Mouse (Mus musculus): ENCODE results near the gene Gtf2ird2. TPM values are rescaled to one million over a fixed set of nuclear protein-coding genes. Genes with fewer than 3 reads are reported as not detected.
A peak's percentile ranks its signal among the peaks of the same experiment; 100 is the strongest.

Gene Gtf2ird2
- polyA plus RNA-seq, 1 experiment, result 9.7 TPM

- H3K27ac ChIP-seq (ENCODE audit: control insufficient read depth, insufficient read depth, low read length), result no peak overlapping the region
- no peak for DNase-seq
- peaks cover 70% of the 10 kb centered on the region for H3K36me3 ChIP-seq (ENCODE audit: control insufficient read depth, insufficient read depth, low read length)
- no peaks in the 10 kb centered on the region for H3K27me3 ChIP-seq (ENCODE audit: control insufficient read depth, insufficient read depth, low read length)
- no peak overlapping the region for H3K4me3 ChIP-seq (ENCODE audit: control insufficient read depth, insufficient read depth, low read length)
- peaks cover 8% of the 10 kb centered on the region; the same call in 1 of the 2 replicates for H3K4me1 ChIP-seq (replicated peaks; ENCODE audit: control insufficient read depth, insufficient read depth, low read length)
- WGBS, result 10% methylated on average over 4 of the region's 4 CpGs
- TF ChIP-seq POLR2A (IDR thresholded peaks at IDR 0.05; ENCODE audit: control insufficient read depth, extremely low read depth, insufficient read depth, low read length, poor library complexity), result no peak
- no peak for TF ChIP-seq CTCF (IDR thresholded peaks at IDR 0.05; ENCODE audit: borderline replicate concordance, control insufficient read depth, extremely low read depth, insufficient read depth, low read length, poor library complexity)
Measured at GRCm38 (mm10) chr5:134258395-134258794, 74.6 kb downstream of the Gtf2ird2 start.

- Histone ChIP-seq H3K27ac (ENCODE audit: control insufficient read depth, insufficient read depth, low read length) (no peak overlapping the region), H3K27me3 (ENCODE audit: control insufficient read depth, insufficient read depth, low read length) (no peaks in the 10 kb centered on the region), H3K36me3 (ENCODE audit: control insufficient read depth, insufficient read depth, low read length) (peaks cover 72% of the 10 kb centered on the region), H3K4me1 (replicated peaks; ENCODE audit: control insufficient read depth, insufficient read depth, low read length) (peaks cover 8% of the 10 kb centered on the region; the same call in 1 of the 2 replicates), H3K4me3 (ENCODE audit: control insufficient read depth, insufficient read depth, low read length) (no peak overlapping the region)
- WGBS, result 95% methylated on average over 2 of the region's 2 CpGs
- no peak for DNase-seq
- TF ChIP-seq POLR2A (IDR thresholded peaks at IDR 0.05; ENCODE audit: control insufficient read depth, extremely low read depth, insufficient read depth, low read length, poor library complexity) (no peak), CTCF (IDR thresholded peaks at IDR 0.05; ENCODE audit: borderline replicate concordance, control insufficient read depth, extremely low read depth, insufficient read depth, low read length, poor library complexity) (no peak)
Measured at GRCm38 (mm10) chr5:134258934-134259333, 75.1 kb downstream of the Gtf2ird2 start.

GRCm38 (mm10) chr5:134260001-134260636, 76.3 kb downstream of the Gtf2ird2 start:
- no peak for TF ChIP-seq POLR2A (IDR thresholded peaks at IDR 0.05; ENCODE audit: control insufficient read depth, extremely low read depth, insufficient read depth, low read length, poor library complexity)
- TF ChIP-seq CTCF (IDR thresholded peaks at IDR 0.05; ENCODE audit: borderline replicate concordance, control insufficient read depth, extremely low read depth, insufficient read depth, low read length, poor library complexity), result no peak
- Histone ChIP-seq H3K4me3 (ENCODE audit: control insufficient read depth, insufficient read depth, low read length) (no peak overlapping the region), H3K27me3 (ENCODE audit: control insufficient read depth, insufficient read depth, low read length) (no peaks in the 10 kb centered on the region), H3K36me3 (ENCODE audit: control insufficient read depth, insufficient read depth, low read length) (peaks cover 74% of the 10 kb centered on the region), H3K27ac (ENCODE audit: control insufficient read depth, insufficient read depth, low read length) (no peak overlapping the region), H3K4me1 (replicated peaks; ENCODE audit: control insufficient read depth, insufficient read depth, low read length) (peaks cover 8% of the 10 kb centered on the region; the same call in 1 of the 2 replicates)
- no peak for DNase-seq
- 97% methylated on average over 9 of the region's 9 CpGs for WGBS

GRCm38 (mm10) chr5:134265890-134266289, 82.1 kb downstream of the Gtf2ird2 start:
- H3K27me3 ChIP-seq (ENCODE audit: control insufficient read depth, insufficient read depth, low read length), result no peaks in the 10 kb centered on the region
- WGBS, result 65% methylated on average over 2 of the region's 2 CpGs
- H3K36me3 ChIP-seq (ENCODE audit: control insufficient read depth, insufficient read depth, low read length), result peaks cover 50% of the 10 kb centered on the region
- peaks cover 35% of the 10 kb centered on the region for H3K4me1 ChIP-seq (replicated peaks; ENCODE audit: control insufficient read depth, insufficient read depth, low read length)
- peak overlapping the region; percentile 84 for H3K27ac ChIP-seq (ENCODE audit: control insufficient read depth, insufficient read depth, low read length)
- DNase-seq, result no peak
- TF ChIP-seq CTCF (IDR thresholded peaks at IDR 0.05; ENCODE audit: borderline replicate concordance, control insufficient read depth, extremely low read depth, insufficient read depth, low read length, poor library complexity) (no peak), POLR2A (IDR thresholded peaks at IDR 0.05; ENCODE audit: control insufficient read depth, extremely low read depth, insufficient read depth, low read length, poor library complexity) (no peak)
- no peak overlapping the region for H3K4me3 ChIP-seq (ENCODE audit: control insufficient read depth, insufficient read depth, low read length)

- TF ChIP-seq CTCF (IDR thresholded peaks at IDR 0.05; ENCODE audit: borderline replicate concordance, control insufficient read depth, extremely low read depth, insufficient read depth, low read length, poor library complexity) (no peak), POLR2A (IDR thresholded peaks at IDR 0.05; ENCODE audit: control insufficient read depth, extremely low read depth, insufficient read depth, low read length, poor library complexity) (no peak; the same call in 1 of the 2 replicates)
- peaks cover 45% of the 10 kb centered on the region for H3K36me3 ChIP-seq (ENCODE audit: control insufficient read depth, insufficient read depth, low read length)
- H3K4me3 ChIP-seq (ENCODE audit: control insufficient read depth, insufficient read depth, low read length), result no peak overlapping the region
- 18% methylated on average over 18 of the region's 18 CpGs for WGBS
- peaks cover 39% of the 10 kb centered on the region for H3K4me1 ChIP-seq (replicated peaks; ENCODE audit: control insufficient read depth, insufficient read depth, low read length)
- peak; percentile 72 for DNase-seq
- H3K27ac ChIP-seq (ENCODE audit: control insufficient read depth, insufficient read depth, low read length), result peak overlapping the region; percentile 84
- H3K27me3 ChIP-seq (ENCODE audit: control insufficient read depth, insufficient read depth, low read length), result no peaks in the 10 kb centered on the region
Measured at GRCm38 (mm10) chr5:134266404-134266803, 82.6 kb downstream of the Gtf2ird2 start.

- no peaks in the 10 kb centered on the region for H3K27me3 ChIP-seq (ENCODE audit: control insufficient read depth, insufficient read depth, low read length)
- no peak overlapping the region for H3K4me3 ChIP-seq (ENCODE audit: control insufficient read depth, insufficient read depth, low read length)
- peaks cover 59% of the 10 kb centered on the region for H3K4me1 ChIP-seq (replicated peaks; ENCODE audit: control insufficient read depth, insufficient read depth, low read length)
- 88% methylated on average over 8 of the region's 8 CpGs for WGBS
- peak overlapping the region; percentile 83 for H3K27ac ChIP-seq (ENCODE audit: control insufficient read depth, insufficient read depth, low read length)
- TF ChIP-seq POLR2A (IDR thresholded peaks at IDR 0.05; ENCODE audit: control insufficient read depth, extremely low read depth, insufficient read depth, low read length, poor library complexity) (no peak), CTCF (IDR thresholded peaks at IDR 0.05; ENCODE audit: borderline replicate concordance, control insufficient read depth, extremely low read depth, insufficient read depth, low read length, poor library complexity) (no peak)
- peaks cover 29% of the 10 kb centered on the region for H3K36me3 ChIP-seq (ENCODE audit: control insufficient read depth, insufficient read depth, low read length)
- no peak for DNase-seq
Measured at GRCm38 (mm10) chr5:134268751-134269150, 84.9 kb downstream of the Gtf2ird2 start.

All from thymus, adult 2 months (tissue).